Mouse (Mus musculus): ENCODE results near the gene Laptm5. TPM values are rescaled to one million over a fixed set of nuclear protein-coding genes. Genes with fewer than 3 reads are reported as not detected.

Gene Laptm5
- total and polyA plus RNA-seq, 2 experiments from 2014 or later = 28.2 to 36.2 TPM

- no peak for ATAC-seq (ENCODE audit: low FRiP score)
Measured at GRCm38 (mm10) chr4:130958812-130959211, 45.9 kb downstream of the Laptm5 start.

DNA sequence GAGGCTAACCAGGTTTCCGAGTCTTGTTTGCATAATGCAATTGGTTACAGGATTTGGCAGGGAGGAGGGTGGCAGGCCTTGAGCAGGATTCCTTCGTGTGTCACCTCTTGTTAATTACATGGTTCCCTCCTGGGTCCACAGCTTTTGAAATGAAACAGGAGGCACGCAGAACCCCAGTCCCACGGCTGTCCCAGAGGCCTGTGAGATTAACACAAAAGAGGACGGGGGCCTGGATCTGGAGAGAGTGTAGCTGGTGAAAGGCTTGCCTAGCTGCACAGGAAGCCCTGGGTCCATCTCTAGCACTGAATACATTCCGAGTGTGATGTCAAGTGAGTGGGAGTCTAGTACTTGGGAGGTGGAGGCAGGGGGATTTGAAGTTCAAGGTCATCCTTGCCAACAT is 46.8 kb downstream of the Laptm5 start:
- Histone ChIP-seq H3K4me1 (ENCODE audit: insufficient read depth, low read length) (no peaks in the 10 kb centered on the region), H3K4me3 (ENCODE audit: low read depth, low read length) (no peak overlapping the region), H3K9me3 (ENCODE audit: low read length) (no peaks in the 10 kb centered on the region), H3K36me3 (ENCODE audit: insufficient read depth, low read length) (no peaks in the 10 kb centered on the region), H3K4me2 (ENCODE audit: low read depth, low read length, poor library complexity, severe bottlenecking) (no peak overlapping the region), H3K27ac (ENCODE audit: low read depth, low read length) (no peak overlapping the region), H3K9ac (replicated peaks; ENCODE audit: low read length, poor library complexity, severe bottlenecking) (no peak overlapping the region), H3K27me3 (ENCODE audit: insufficient read depth, low read length) (no peaks in the 10 kb centered on the region; the same call in 1 of the 2 replicates)
- no peak for ATAC-seq (ENCODE audit: low FRiP score)
- TF ChIP-seq CTCF (IDR thresholded peaks at IDR 0.05) = no peak
- 37% methylated on average over 6 of the region's 6 CpGs for WGBS
- DNase-seq (ENCODE audit: low spot score) = no peak

More at GRCm38 (mm10) chr4:130958812-130959211, 45.9 kb downstream of the Laptm5 start:
- WGBS = 70% methylated on average over 5 of the region's 5 CpGs
- TF ChIP-seq CTCF (IDR thresholded peaks at IDR 0.05) = no peak
- H3K9ac ChIP-seq (replicated peaks; ENCODE audit: low read length, poor library complexity, severe bottlenecking) = no peak overlapping the region
- no peaks in the 10 kb centered on the region; the same call in 1 of the 2 replicates for H3K27me3 ChIP-seq (ENCODE audit: insufficient read depth, low read length)
- H3K4me1 ChIP-seq (ENCODE audit: insufficient read depth, low read length) = no peaks in the 10 kb centered on the region
- H3K4me3 ChIP-seq (ENCODE audit: low read depth, low read length) = no peak overlapping the region
- no peaks in the 10 kb centered on the region for H3K36me3 ChIP-seq (ENCODE audit: insufficient read depth, low read length)
- no peak for DNase-seq (ENCODE audit: low spot score)
- H3K9me3 ChIP-seq (ENCODE audit: low read length) = no peaks in the 10 kb centered on the region
- H3K4me2 ChIP-seq (ENCODE audit: low read depth, low read length, poor library complexity, severe bottlenecking) = no peak overlapping the region
- no peak overlapping the region for H3K27ac ChIP-seq (ENCODE audit: low read depth, low read length)

DNA sequence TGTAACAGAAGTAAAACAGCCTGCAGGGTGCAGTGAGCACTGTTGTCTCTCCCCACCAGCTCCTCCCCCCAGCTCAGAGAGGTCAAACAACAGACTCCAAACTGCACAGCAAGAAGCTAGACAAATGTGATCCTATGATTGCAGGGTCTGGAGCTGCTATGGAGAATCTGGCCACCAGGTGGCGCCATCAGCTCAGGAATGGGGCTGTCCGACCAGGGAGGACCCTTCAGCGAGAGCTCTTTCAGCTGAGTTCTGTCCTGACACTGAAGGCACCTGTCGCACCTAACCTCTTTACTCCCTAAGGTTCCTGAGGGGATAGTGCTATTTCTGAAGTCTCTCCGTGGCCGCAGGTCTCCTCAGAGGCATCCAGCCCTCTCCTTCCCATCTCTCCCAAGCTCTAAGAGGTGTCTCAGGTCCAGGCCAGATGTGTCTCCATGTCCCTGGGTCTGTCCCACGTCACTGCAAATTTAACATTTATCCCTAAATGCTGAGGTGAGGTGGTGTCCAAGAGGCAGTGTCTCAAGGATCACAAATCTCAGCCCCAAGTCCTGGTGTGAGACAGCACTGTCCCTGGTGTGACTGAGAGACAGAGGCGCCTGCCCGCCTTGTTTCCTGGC is 47.3 kb downstream of the Laptm5 start:
- Histone ChIP-seq H3K27me3 (ENCODE audit: insufficient read depth, low read length) (no peaks in the 10 kb centered on the region; the same call in 1 of the 2 replicates), H3K27ac (ENCODE audit: low read depth, low read length) (no peak overlapping the region), H3K9ac (replicated peaks; ENCODE audit: low read length, poor library complexity, severe bottlenecking) (no peak overlapping the region), H3K4me2 (ENCODE audit: low read depth, low read length, poor library complexity, severe bottlenecking) (no peak overlapping the region), H3K36me3 (ENCODE audit: insufficient read depth, low read length) (no peaks in the 10 kb centered on the region), H3K4me3 (ENCODE audit: low read depth, low read length) (no peak overlapping the region), H3K4me1 (ENCODE audit: insufficient read depth, low read length) (no peaks in the 10 kb centered on the region), H3K9me3 (ENCODE audit: low read length) (no peaks in the 10 kb centered on the region)
- WGBS = 29% methylated on average over 9 of the region's 9 CpGs
- peak; percentile 98 for TF ChIP-seq CTCF (IDR thresholded peaks at IDR 0.05)
- peak; percentile 86 for DNase-seq (ENCODE audit: low spot score)
- ATAC-seq (ENCODE audit: low FRiP score) = 0 out of 2 replicates have a peak, but pooled peaks have one; percentile 10

DNA sequence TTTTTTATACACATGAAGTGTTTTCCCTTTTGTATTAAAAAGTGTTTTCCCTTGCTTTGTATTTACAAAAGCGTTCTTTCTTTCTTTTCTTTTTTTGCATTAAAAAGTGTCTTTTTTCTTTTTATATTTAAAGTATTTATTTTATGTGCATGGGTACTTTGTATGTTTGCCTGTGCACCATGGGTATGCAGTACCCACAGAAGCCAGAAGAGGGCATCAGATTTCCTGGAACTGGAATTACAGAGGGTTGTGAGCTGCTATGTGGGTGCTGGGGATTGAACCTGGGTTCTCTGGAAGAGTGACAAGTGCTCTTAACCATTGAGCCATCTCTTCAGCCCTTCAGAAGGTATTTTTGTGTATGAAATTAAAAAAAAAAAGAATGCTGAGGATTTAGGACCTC is 58.4 kb downstream of the Laptm5 start:
- H3K4me3 ChIP-seq (ENCODE audit: low read depth, low read length) = no peak overlapping the region
- no peak overlapping the region for H3K9ac ChIP-seq (replicated peaks; ENCODE audit: low read length, poor library complexity, severe bottlenecking)
- ATAC-seq (ENCODE audit: low FRiP score) = no peak
- H3K36me3 ChIP-seq (ENCODE audit: insufficient read depth, low read length) = no peaks in the 10 kb centered on the region
- no peak overlapping the region for H3K4me2 ChIP-seq (ENCODE audit: low read depth, low read length, poor library complexity, severe bottlenecking)
- no peaks in the 10 kb centered on the region for H3K27me3 ChIP-seq (ENCODE audit: insufficient read depth, low read length)
- no peaks in the 10 kb centered on the region for H3K9me3 ChIP-seq (ENCODE audit: low read length)
- H3K4me1 ChIP-seq (ENCODE audit: insufficient read depth, low read length) = no peaks in the 10 kb centered on the region
- peak; percentile 53 for TF ChIP-seq CTCF (IDR thresholded peaks at IDR 0.05)
- WGBS = 98% methylated on average over 1 of the region's 1 CpGs
- no peak for DNase-seq (ENCODE audit: low spot score)
- no peak overlapping the region for H3K27ac ChIP-seq (ENCODE audit: low read depth, low read length)

DNA sequence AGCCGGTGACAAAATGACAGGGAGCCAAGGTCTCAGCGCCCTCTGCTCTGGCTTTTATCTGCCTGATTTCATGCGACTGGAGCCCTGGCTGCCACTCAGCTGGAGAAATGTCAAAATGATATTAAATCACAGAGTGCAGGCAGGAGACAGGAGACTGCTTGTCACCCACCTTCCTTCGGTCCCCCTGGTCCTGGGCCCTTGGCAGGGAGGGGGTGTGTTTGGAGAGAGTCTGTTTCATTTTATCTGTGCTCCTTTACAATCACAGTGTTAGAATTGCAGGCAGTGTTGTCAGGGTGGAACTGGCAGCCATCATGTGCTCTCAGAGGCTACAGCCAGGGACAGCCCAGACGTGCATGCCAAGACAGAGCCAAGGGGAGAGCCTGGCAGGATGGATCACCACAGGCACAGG is 59.5 kb downstream of the Laptm5 start:
- peak; percentile 44; the same call in 1 of the 2 replicates for ATAC-seq (ENCODE audit: low FRiP score)
- Histone ChIP-seq H3K4me2 (ENCODE audit: low read depth, low read length, poor library complexity, severe bottlenecking) (no peak overlapping the region), H3K9ac (replicated peaks; ENCODE audit: low read length, poor library complexity, severe bottlenecking) (no peak overlapping the region), H3K4me1 (ENCODE audit: insufficient read depth, low read length) (no peaks in the 10 kb centered on the region), H3K27ac (ENCODE audit: low read depth, low read length) (peak overlapping the region; percentile 59), H3K4me3 (ENCODE audit: low read depth, low read length) (no peak overlapping the region), H3K27me3 (ENCODE audit: insufficient read depth, low read length) (no peaks in the 10 kb centered on the region), H3K9me3 (ENCODE audit: low read length) (no peaks in the 10 kb centered on the region), H3K36me3 (ENCODE audit: insufficient read depth, low read length) (no peaks in the 10 kb centered on the region)
- WGBS = 40% methylated on average over 5 of the region's 5 CpGs
- DNase-seq (ENCODE audit: low spot score) = peak; percentile 72
- no peak for TF ChIP-seq CTCF (IDR thresholded peaks at IDR 0.05)

GRCm38 (mm10) chr4:130973332-130974263 is 60.7 kb downstream of the Laptm5 start:
- Histone ChIP-seq H3K9me3 (ENCODE audit: low read length) (no peaks in the 10 kb centered on the region), H3K4me2 (ENCODE audit: low read depth, low read length, poor library complexity, severe bottlenecking) (no peak overlapping the region), H3K4me3 (ENCODE audit: low read depth, low read length) (no peak overlapping the region), H3K4me1 (ENCODE audit: insufficient read depth, low read length) (no peaks in the 10 kb centered on the region), H3K27me3 (ENCODE audit: insufficient read depth, low read length) (no peaks in the 10 kb centered on the region), H3K27ac (ENCODE audit: low read depth, low read length) (no peak overlapping the region), H3K36me3 (ENCODE audit: insufficient read depth, low read length) (no peaks in the 10 kb centered on the region), H3K9ac (replicated peaks; ENCODE audit: low read length, poor library complexity, severe bottlenecking) (no peak overlapping the region)
- ATAC-seq (ENCODE audit: low FRiP score) (no peak), DNase-seq (ENCODE audit: low spot score) (peak; percentile 81)
- no peak for TF ChIP-seq CTCF (IDR thresholded peaks at IDR 0.05)
- 33% methylated on average over 19 of the region's 19 CpGs for WGBS
